Mouse (Mus musculus) kidney, adult 9 months (tissue): ENCODE data around the gene Efcc1.

Experiments
- DNase-seq: peaks from one replicate; pipeline ENCODE4 v3.0.0; 2022

Gene Efcc1

DNA sequence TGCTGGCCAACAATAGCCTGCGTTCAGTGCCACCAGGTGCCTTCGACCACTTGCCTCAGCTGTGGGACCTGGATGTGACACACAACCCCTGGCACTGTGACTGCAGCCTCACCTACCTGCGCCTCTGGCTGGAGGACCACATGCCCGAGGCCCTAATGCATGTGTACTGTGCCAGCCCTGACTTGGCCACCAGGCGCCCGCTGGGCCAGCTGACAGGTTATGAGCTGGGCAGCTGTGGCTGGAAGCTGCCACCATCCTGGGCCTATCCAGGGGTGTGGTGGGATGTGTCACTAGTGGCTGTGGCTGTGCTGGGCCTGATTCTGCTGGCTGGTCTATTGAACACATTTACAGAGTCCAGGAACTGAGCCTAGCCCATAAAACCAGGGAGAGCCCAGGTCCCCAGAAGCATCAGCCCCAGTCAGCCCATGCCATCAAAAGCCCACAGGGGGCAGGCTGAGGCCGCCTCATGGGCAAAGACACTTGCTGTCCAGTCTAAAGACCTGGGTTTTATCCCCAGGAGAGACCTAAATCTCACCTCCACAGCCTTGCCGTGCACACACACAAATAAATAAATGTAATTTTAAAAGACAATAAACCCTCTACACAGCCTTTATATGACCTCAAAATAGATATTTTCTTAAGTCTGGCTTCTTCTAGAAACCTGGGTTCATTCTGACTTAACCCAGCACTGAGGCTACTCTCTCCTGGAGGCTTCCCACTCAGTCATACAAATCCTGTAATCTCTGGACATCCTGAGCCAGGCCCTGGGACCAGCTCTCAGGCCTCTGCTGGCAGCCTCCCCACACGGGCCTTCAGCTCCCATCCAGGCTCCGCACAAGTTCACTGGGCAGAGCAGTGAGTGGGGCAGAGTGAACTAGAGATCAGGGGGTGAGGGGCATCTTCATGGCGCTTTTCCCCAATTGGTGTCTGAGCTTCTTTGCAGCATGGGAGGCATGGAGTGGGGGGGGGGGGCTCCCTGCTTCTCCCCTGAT, 48.8 kb downstream of the Efcc1 start:
- no peak for DNase-seq

- DNase-seq: no peak
Measured at GRCm38 (mm10) chr6:87780546-87781301, 50.1 kb downstream of the Efcc1 start.

DNA sequence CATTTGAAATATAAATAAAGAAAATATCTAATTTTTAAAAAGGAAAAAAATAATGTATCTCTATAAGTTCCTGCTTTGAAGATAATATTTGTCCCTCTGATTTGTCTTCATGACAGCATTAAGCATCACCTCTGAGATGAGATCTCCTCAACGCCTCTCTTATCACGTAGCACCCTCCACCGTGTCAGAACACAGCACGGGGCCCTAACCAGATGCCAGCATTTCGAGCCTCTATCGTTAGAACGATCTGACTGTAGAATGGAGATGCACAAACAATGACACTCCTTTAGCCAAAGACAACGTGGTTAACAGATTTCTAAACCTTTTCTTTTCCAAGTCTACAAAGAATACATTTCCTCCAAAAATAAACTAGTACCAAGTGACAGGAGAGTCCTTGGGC, 53.4 kb downstream of the Efcc1 start:
- DNase-seq: no peak

- no peak for DNase-seq
Measured at GRCm38 (mm10) chr6:87786621-87787020, 56.0 kb downstream of the Efcc1 start.

- no peak for DNase-seq
Measured at GRCm38 (mm10) chr6:87787108-87787890, 56.6 kb downstream of the Efcc1 start.

DNA sequence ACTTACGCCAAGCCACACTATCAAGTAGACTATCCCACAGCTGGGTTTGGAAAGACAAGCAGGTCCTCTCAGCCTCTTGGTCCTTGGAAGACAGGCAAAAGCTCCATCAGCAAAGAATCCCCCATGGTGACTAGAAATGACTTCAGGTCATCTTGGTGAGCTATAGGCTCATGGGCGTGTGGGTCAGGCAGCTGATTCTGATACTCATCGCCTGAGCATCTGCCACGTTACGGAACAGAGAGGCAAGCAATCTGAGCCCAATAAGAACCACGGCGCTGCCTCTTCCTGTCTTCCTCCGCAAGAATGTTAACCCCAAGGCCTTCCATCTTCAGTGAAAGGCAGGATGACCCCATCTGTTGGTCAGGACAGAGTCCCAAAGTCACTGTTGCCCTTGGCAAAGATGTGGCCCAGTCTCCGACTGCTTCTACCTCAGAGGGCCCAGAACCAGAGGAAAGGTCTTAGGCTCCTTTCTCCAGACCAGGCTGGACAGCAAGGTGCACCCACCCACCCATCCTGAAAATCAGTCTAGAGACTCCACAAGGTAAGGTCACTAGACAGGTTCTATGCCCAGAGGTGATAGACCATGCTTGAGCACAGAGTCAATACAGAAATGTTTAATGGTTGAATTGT, 57.7 kb downstream of the Efcc1 start:
- DNase-seq: no peak

DNA sequence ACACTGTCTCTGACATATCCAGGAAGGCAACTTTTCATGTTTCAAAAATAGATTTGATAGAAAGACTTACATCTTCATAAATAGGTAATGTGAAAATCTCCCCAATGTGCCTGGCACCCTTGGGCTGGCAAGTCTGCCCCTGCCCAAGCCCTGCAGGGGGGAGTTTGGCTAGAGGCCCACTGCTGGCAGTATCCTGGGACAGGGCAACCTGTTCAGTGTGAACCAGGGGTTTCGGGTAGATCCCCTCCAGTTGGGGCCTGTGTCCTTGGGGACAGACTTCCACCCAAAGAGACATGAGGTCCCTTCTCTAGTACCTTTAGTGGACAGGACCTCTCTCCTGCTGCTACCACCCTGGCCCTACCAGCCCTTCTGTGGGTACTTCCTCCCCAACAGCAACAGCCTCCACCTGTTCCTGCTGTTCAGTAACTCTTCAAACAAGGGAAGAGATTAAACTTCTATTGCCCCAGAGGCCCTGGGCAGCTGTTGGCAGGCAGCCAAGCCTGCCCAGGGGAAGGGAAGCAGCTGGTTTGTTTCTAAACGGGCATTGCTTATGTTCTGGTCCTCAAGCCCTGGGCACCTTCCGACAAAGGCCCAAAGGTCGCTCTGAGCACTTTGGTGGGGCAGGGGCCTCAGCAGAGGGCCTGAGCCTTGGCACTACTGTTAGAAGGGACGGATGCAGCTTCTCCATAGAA, 58.4 kb downstream of the Efcc1 start:
- peak; percentile 62 for DNase-seq

GRCm38 (mm10) chr6:87789791-87790190, 59.1 kb downstream of the Efcc1 start:
- no peak for DNase-seq

DNA sequence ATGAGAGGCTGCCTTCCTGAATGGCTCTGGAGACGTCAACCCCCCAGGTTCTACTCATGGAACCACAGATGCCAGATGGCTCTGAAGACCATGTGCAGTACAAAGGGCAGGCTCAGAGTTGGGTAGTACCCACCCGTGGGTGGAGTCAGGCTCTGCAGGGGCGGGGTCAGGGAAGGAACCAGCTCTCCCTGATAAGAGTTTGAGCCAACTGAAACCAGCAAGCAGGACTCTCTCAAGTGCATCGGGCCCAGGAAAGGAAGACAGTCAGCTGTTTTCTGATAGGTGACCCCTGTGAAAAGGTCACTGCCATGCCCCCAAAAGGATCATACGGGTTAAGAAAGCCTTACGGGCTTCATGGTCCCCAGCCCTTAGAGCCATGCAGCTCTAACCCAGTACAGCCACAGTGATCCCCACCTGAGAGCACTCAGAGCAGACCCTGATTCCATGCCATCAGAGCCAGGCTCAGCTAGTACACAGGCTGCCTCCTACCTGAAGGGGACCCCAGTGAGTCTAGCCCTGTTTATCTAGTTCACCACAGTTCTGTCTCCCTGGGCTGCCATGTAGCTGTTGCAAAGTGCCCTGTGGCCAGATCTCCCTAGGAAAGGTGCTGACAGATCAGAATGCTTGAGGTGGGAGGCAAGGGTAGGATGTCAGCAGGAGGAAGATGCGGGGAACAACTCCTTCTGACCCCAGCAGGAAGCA, 60.3 kb downstream of the Efcc1 start:
- peak; percentile 35 for DNase-seq

DNA sequence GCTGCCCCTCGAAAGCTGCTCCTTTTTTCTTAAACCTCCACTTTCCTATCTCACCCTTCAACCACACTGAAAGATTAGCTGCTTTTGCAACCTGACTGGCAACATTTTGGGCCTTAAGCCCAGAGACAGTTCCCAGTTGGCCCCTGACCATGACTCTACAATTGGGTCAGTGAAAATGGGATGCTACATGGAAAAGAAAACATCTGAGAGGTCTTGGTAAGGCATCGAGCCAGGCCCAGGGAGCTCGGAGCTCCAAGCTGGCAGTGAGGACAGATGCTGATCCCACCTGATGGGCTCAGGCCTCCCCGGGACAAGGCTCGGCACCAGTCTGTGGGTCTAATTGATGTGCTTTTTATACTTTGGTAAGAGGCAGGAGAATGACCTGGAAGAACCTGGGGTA, 61.2 kb downstream of the Efcc1 start:
- no peak for DNase-seq

- DNase-seq: no peak
Measured at GRCm38 (mm10) chr6:87793821-87794510, 63.3 kb downstream of the Efcc1 start.

- no peak for DNase-seq
Measured at GRCm38 (mm10) chr6:87795385-87796150, 64.9 kb downstream of the Efcc1 start.

GRCm38 (mm10) chr6:87796251-87796880, 65.7 kb downstream of the Efcc1 start:
- no peak for DNase-seq

DNA sequence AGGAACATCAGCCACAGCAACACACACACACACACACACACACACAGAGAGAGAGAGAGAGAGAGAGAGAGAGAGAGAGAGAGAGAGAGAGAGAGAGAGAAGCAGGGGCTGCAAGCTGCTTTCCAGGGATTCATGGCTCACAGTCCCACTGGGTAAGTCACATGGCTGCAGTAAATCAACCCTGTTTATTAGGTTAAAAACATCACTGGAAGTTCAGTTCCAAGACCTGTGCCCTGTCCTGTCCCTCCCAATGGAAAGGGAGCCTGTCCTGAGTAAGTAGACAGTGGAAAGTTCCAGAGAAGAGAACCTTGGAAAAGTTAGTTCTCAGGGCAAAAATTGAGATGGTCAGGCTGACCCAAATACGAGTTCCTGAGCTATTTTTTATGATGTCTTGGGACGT, 66.7 kb downstream of the Efcc1 start:
- DNase-seq: no peak

- no peak for DNase-seq
Measured at GRCm38 (mm10) chr6:87799576-87799975, 68.9 kb downstream of the Efcc1 start.

DNA sequence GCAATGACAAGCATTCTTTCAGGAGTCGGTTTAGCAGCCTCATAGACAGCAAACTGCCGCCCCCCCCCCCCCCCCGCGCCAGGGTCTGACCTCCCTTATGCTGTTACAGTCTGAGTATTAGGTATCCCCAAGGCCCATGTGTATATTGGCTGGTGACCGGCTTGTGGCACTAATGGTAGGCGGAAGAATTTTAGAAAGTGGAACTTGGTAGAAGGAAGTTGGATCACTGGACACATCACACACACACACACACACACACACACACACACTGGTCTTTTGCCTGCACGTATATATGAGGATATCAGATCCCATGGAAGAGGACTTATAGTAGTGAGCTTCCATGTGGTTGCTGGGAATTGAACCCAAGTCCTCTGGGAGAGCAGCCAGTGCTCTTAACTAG, 71.8 kb downstream of the Efcc1 start:
- no peak for DNase-seq

DNA sequence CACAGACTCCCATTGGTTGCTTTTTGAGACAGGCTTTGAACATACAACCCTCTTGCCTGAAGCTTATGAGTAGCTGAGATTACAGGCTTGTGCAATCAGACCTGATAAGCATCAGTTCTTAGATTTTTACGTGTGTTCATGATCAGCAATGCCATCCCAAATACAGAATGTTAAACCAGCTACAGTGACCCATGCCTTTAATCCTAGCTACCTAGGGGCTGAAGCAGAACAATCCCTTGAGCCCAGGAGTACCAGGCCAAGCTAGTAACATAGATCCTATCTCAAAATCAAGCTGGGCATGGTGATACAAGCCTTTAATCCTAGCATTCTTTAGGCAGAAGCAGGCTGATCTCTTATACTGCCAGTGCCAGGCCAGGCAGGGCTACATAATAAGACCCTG, 73.4 kb downstream of the Efcc1 start:
- DNase-seq: no peak

- DNase-seq: no peak
Measured at GRCm38 (mm10) chr6:87804886-87805285, 74.2 kb downstream of the Efcc1 start.

GRCm38 (mm10) chr6:87805448-87805847, 74.8 kb downstream of the Efcc1 start:
- DNase-seq: no peak
